Mouse (Mus musculus) erythroblast, embryonic 14.5 days (primary cell): ENCODE results near the gene Slc8a1.

Experiments used
- GATA1 ChIP-seq: IDR thresholded peaks from 2 replicates; pipeline ENCODE4 v1.6.1; 2012; ENCODE audit warnings: low read length, inconsistent platforms, mixed read lengths
- TAL1 ChIP-seq: IDR thresholded peaks from 3 replicates; pipeline ENCODE4 v1.6.1; 2012; ENCODE audit warnings: low read length, inconsistent platforms, mixed read lengths

DNA sequence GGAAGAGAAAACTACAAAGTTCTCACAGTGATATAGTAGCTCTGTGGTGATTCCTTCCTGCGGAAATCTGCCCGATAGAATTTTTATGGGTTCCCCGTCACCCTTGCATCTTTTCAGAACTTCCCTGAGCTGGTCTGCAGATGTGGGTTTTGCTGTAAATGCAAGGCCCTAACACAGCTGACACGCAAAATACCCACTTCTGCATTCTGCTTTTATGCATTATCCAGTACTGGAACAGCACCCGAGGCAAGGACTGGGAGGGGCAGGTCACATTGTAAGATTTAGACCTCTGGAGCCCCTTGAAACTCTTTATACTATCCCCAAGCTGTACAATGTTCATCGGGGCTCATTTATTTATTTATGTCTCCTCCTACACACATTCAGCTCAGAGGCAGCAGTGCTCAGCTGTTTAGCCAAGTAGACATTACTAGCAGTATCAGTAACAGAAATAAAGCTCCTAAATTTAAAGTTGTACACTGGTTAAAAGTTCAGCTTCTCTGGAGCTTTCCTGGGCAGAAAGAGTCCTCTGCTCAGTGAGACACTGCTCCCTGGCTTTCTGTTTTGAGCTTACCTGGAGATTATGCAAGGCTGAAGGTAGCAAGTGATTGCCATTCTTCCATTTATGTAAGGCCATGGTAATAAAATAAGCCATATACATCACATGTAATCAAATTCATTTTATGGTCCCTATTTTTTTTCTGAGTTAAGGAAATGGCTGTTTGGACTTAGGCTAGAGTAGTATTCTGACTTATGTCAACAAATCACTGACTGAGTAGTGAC, 186.1 kb downstream of the Slc8a1 start:
- TF ChIP-seq TAL1 (no peak), GATA1 (no peak)
